Mouse (Mus musculus) ES-CJ7 (cell line): Measurements from ENCODE around the gene 9930104L06Rik.

Experiments used
- DNase-seq: peaks from one replicate; pipeline ENCODE4 v3.0.0; 2011; ENCODE audit warnings: low read depth, low spot score

Gene 9930104L06Rik

GRCm38 (mm10) chr4:124959062-124959461 lies 22.2 kb downstream of the 9930104L06Rik start:
- DNase-seq = no peak

GRCm38 (mm10) chr4:124960940-124961339 lies 24.1 kb downstream of the 9930104L06Rik start:
- no peak for DNase-seq

- no peak for DNase-seq
These were observed 25.7 kb downstream of the 9930104L06Rik start for GRCm38 (mm10) chr4:124962576-124962975.

- no peak for DNase-seq
These were observed 28.2 kb downstream of the 9930104L06Rik start for GRCm38 (mm10) chr4:124964912-124965599.

GRCm38 (mm10) chr4:124968711-124969110 lies 31.9 kb downstream of the 9930104L06Rik start:
- no peak for DNase-seq

- DNase-seq = no peak
These were observed 32.5 kb downstream of the 9930104L06Rik start for GRCm38 (mm10) chr4:124969219-124969848.

GRCm38 (mm10) chr4:124970194-124970593 lies 33.3 kb downstream of the 9930104L06Rik start:
- no peak for DNase-seq

GRCm38 (mm10) chr4:124970677-124971076 lies 33.8 kb downstream of the 9930104L06Rik start:
- DNase-seq = no peak

- DNase-seq = no peak
These were observed 34.2 kb downstream of the 9930104L06Rik start for GRCm38 (mm10) chr4:124971094-124971493.

GRCm38 (mm10) chr4:124972316-124972715 lies 35.5 kb downstream of the 9930104L06Rik start:
- no peak for DNase-seq

GRCm38 (mm10) chr4:124973296-124973695 lies 36.4 kb downstream of the 9930104L06Rik start:
- DNase-seq = peak; percentile 64

GRCm38 (mm10) chr4:124978201-124978600 lies 41.4 kb downstream of the 9930104L06Rik start:
- no peak for DNase-seq

- peak; percentile 58 for DNase-seq
These were observed 47.2 kb downstream of the 9930104L06Rik start for GRCm38 (mm10) chr4:124983893-124984526.

GRCm38 (mm10) chr4:124984871-124985670 lies 48.2 kb downstream of the 9930104L06Rik start:
- DNase-seq = no peak

GRCm38 (mm10) chr4:124985671-124986602 lies 49.1 kb downstream of the 9930104L06Rik start, which contains the start of gene Rspo1:
Gene Rspo1, plus strand, starts transcription at chr4:124986430.
- DNase-seq = peak; percentile 44

- no peak for DNase-seq
These were observed 50.2 kb downstream of the 9930104L06Rik start for GRCm38 (mm10) chr4:124986739-124987710.

GRCm38 (mm10) chr4:124987711-124988097 lies 50.9 kb downstream of the 9930104L06Rik start:
- DNase-seq = no peak

GRCm38 (mm10) chr4:124988382-124988781 lies 51.5 kb downstream of the 9930104L06Rik start:
- no peak for DNase-seq

- no peak for DNase-seq
These were observed 53.0 kb downstream of the 9930104L06Rik start for GRCm38 (mm10) chr4:124989787-124990253.
